Mouse (Mus musculus) limb, embryonic 12.5 days (tissue): ENCODE results near the gene Rgs12. TPM values are rescaled to one million over a fixed set of nuclear protein-coding genes. Genes with fewer than 3 reads are reported as not detected.

Experiments used
- ATAC-seq: fragments of 200-750 bp; cut with Nextera tagmentation; 2 replicates; pipeline ENCODE4 v1.8.0; 2017; ENCODE audit warnings: low read depth, moderate TSS enrichment; ENCODE audit not compliant: insufficient number of reproducible peaks, insufficient read depth, low FRiP score, low TSS enrichment
- H3K27ac ChIP-seq: fragments of 300-500 bp; sonication (generic); 2 replicates; pipeline ENCODE4 v1.5.1; 2016; ENCODE audit warnings: mild to moderate bottlenecking, moderate library complexity
- H3K27me3 ChIP-seq: fragments of 300-500 bp; sonication (generic); 2 replicates; pipeline ENCODE4 v1.6.1; 2016; ENCODE audit warnings: mild to moderate bottlenecking, moderate library complexity
- H3K36me3 ChIP-seq: fragments of 300-500 bp; sonication (generic); 2 replicates; pipeline ENCODE4 v1.6.1; 2016; ENCODE audit warnings: mild to moderate bottlenecking, moderate library complexity
- H3K4me1 ChIP-seq: fragments of 300-500 bp; sonication (generic); replicated peaks from 2 replicates; pipeline ENCODE4 v1.6.1; 2016
- H3K4me2 ChIP-seq: fragments of 300-500 bp; sonication (generic); 2 replicates; pipeline ENCODE4 v1.6.1; 2016; ENCODE audit warnings: mild to moderate bottlenecking, moderate library complexity
- H3K4me3 ChIP-seq: fragments of 300-500 bp; sonication (generic); replicated peaks from 2 replicates; pipeline ENCODE4 v1.5.1; 2016; ENCODE audit warnings: mild to moderate bottlenecking
- H3K9ac ChIP-seq: fragments of 300-500 bp; sonication (generic); replicated peaks from 2 replicates; pipeline ENCODE4 v1.6.1; 2016; ENCODE audit warnings: mild to moderate bottlenecking, moderate library complexity
- H3K9me3 ChIP-seq: fragments of 300-500 bp; sonication (generic); 2 replicates; pipeline ENCODE4 v1.6.1; 2016; ENCODE audit warnings: mild to moderate bottlenecking, moderate library complexity
- WGBS: fragments of 180-500 bp; shearing (Covaris S2); methylation state at CpG from one replicate; pipeline ENCODE4 v1.1.7; 2016; 5-methylcytosine and 5-hydroxymethylcytosine counted together
- polyA plus RNA-seq: library from polyadenylated mRNA; unstranded; fragments of >200 nt; fragmentation: Nextera tagmentation; extraction: Ambion mirVana; gene quantifications from 2 replicates; pipeline ENCODE4 v1.2.1, GENCODE M21; 2016

Rgs12 gene
- polyA plus RNA-seq, 1 experiment from 2014 or later, result 59.7 TPM

GRCm38 (mm10) chr5:35060098-35060497 lies 110.9 kb downstream of the Rgs12 start:
- peaks cover 63% of the 10 kb centered on the region for H3K27me3 ChIP-seq
- H3K9me3 ChIP-seq, result no peaks in the 10 kb centered on the region
- no peak for ATAC-seq
- H3K27ac ChIP-seq, result no peak overlapping the region
- H3K4me2 ChIP-seq, result no peak overlapping the region
- no peak overlapping the region for H3K4me3 ChIP-seq
- no peak overlapping the region for H3K9ac ChIP-seq
- peaks cover 7% of the 10 kb centered on the region for H3K4me1 ChIP-seq
- 62% methylated on average over 3 of the region's 3 CpGs for WGBS
- H3K36me3 ChIP-seq, result no peaks in the 10 kb centered on the region

GRCm38 (mm10) chr5:35069841-35070240 lies 120.6 kb downstream of the Rgs12 start:
- no peak overlapping the region for H3K27ac ChIP-seq
- H3K9me3 ChIP-seq, result no peaks in the 10 kb centered on the region
- H3K36me3 ChIP-seq, result no peaks in the 10 kb centered on the region
- 87% methylated on average over 2 of the region's 2 CpGs for WGBS
- no peak for ATAC-seq
- no peaks in the 10 kb centered on the region for H3K27me3 ChIP-seq
- H3K9ac ChIP-seq, result no peak overlapping the region
- H3K4me1 ChIP-seq, result no peaks in the 10 kb centered on the region
- no peak overlapping the region for H3K4me3 ChIP-seq
- no peak overlapping the region for H3K4me2 ChIP-seq

DNA sequence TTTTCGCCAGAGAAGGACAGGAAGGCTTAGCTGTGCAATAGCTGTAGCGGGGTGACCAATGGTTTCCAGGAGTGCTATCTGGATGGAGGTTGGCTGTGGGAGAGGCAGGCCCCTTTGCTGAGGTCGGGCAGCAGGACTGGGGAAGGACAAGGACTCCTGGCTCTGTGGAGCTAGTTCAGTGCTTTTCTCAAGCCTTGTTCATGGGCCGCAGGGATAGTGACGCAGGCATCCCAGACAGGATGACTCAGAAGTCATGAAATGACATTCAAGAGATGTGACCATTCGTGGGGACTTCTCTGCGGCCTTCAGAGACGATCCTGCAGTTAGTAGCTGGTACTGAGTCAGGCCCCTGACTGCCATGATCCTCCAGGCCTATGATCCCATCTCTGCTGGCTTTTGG lies 121.1 kb downstream of the Rgs12 start:
- Histone ChIP-seq H3K27ac (no peak overlapping the region), H3K4me2 (no peak overlapping the region), H3K27me3 (no peaks in the 10 kb centered on the region), H3K4me3 (no peak overlapping the region), H3K4me1 (no peaks in the 10 kb centered on the region), H3K9me3 (no peaks in the 10 kb centered on the region), H3K36me3 (no peaks in the 10 kb centered on the region), H3K9ac (no peak overlapping the region)
- no peak for ATAC-seq
- WGBS, result 85% methylated on average over 8 of the region's 8 CpGs

- ATAC-seq, result no peak
- H3K36me3 ChIP-seq, result no peaks in the 10 kb centered on the region
These were observed 121.7 kb downstream of the Rgs12 start for GRCm38 (mm10) chr5:35070953-35071352.

GRCm38 (mm10) chr5:35071855-35072254 lies 122.6 kb downstream of the Rgs12 start:
- Histone ChIP-seq H3K4me2 (no peak overlapping the region), H3K4me1 (no peaks in the 10 kb centered on the region), H3K27ac (no peak overlapping the region), H3K4me3 (no peak overlapping the region), H3K36me3 (no peaks in the 10 kb centered on the region), H3K9me3 (no peaks in the 10 kb centered on the region), H3K27me3 (no peaks in the 10 kb centered on the region), H3K9ac (no peak overlapping the region)
- no peak for ATAC-seq
- WGBS, result 91% methylated on average over 6 of the region's 6 CpGs

More at GRCm38 (mm10) chr5:35070953-35071352, 121.7 kb downstream of the Rgs12 start:
- Histone ChIP-seq H3K9me3 (no peaks in the 10 kb centered on the region), H3K27me3 (no peaks in the 10 kb centered on the region), H3K4me2 (no peak overlapping the region), H3K4me1 (no peaks in the 10 kb centered on the region), H3K4me3 (no peak overlapping the region), H3K27ac (no peak overlapping the region), H3K9ac (no peak overlapping the region)
- 63% methylated on average over 7 of the region's 7 CpGs for WGBS

- no peak overlapping the region for H3K9ac ChIP-seq
- H3K9me3 ChIP-seq, result no peaks in the 10 kb centered on the region
- H3K27ac ChIP-seq, result no peak overlapping the region
- H3K4me2 ChIP-seq, result no peak overlapping the region
- H3K36me3 ChIP-seq, result no peaks in the 10 kb centered on the region
- no peak overlapping the region for H3K4me3 ChIP-seq
- WGBS, result 67% methylated on average over 11 of the region's 11 CpGs
- ATAC-seq, result no peak
- no peaks in the 10 kb centered on the region for H3K4me1 ChIP-seq
- H3K27me3 ChIP-seq, result peaks cover 4% of the 10 kb centered on the region
These were observed 124.0 kb downstream of the Rgs12 start for GRCm38 (mm10) chr5:35073235-35073634.

DNA sequence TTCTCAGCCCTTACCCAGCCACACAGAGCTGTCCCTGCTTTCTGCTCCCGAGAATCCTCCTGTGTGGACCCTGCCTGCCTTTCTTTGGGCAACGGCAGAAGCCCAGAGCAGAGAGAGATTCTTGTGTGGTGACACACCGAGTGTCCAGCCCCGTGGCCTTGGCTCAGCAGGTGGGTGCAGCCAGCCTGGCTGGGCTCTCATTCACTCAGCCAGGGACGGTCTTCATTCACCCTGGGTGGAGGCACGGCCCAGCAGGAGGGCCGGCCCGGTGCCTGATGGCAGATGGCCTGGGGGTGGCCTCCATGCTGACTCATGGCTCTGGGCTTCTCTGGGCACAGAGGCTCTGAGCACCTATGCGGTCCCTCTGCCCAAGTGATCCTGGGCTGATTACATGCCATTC lies 124.7 kb downstream of the Rgs12 start:
- no peak overlapping the region for H3K27ac ChIP-seq
- WGBS, result 77% methylated on average over 9 of the region's 9 CpGs
- no peaks in the 10 kb centered on the region for H3K36me3 ChIP-seq
- no peaks in the 10 kb centered on the region for H3K9me3 ChIP-seq
- no peak overlapping the region for H3K4me3 ChIP-seq
- H3K9ac ChIP-seq, result no peak overlapping the region
- H3K27me3 ChIP-seq, result peaks cover 12% of the 10 kb centered on the region
- no peak for ATAC-seq
- H3K4me1 ChIP-seq, result no peaks in the 10 kb centered on the region
- H3K4me2 ChIP-seq, result no peak overlapping the region

DNA sequence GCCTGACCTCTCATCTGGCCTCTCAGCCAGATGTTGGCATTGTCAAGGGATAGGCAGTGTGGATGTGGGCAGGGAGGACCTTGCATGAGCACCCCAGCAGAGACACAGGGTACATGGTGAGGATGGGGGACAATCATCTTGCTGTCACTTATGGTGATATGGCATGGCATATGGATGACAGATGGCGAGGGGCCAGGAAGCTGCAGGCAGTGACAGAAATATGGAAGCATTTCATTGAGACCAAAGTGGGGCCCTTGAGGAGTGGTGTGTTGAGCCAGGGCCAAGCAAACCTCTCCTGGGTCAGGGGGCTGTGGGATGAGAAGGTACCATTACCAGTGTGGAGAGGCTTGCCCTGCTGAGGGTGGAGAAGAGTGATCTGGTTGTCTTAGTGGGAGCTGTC lies 127.1 kb downstream of the Rgs12 start:
- Histone ChIP-seq H3K27me3 (peaks cover 28% of the 10 kb centered on the region), H3K9me3 (no peaks in the 10 kb centered on the region), H3K9ac (no peak overlapping the region), H3K4me2 (no peak overlapping the region), H3K27ac (no peak overlapping the region), H3K4me1 (peaks cover 6% of the 10 kb centered on the region; the same call in 1 of the 2 replicates), H3K4me3 (no peak overlapping the region), H3K36me3 (no peaks in the 10 kb centered on the region)
- no peak for ATAC-seq
- WGBS, result 89% methylated on average over 1 of the region's 1 CpGs

DNA sequence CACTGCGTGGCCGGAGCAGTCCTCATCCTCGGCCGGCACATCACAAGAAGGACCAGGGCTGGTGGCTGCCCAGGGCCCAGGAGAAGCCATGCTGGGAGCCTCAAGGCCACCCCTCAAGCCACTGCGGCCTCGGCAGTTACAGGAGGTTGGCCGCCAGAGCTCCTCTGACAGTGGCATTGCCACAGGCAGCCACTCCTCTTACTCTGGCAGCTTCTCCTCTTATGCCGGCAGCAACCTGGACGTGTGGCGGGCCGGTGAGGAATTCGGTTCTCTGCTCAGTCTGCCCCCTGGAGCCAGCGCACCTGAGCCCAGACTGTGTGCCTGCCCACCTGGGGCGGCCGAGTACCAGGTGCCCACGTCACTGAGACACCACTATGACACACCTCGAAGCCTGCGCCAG lies 129.9 kb downstream of the Rgs12 start:
- Histone ChIP-seq H3K9ac (no peak overlapping the region), H3K27ac (no peak overlapping the region), H3K4me2 (no peak overlapping the region), H3K4me3 (no peak overlapping the region), H3K27me3 (peaks cover 28% of the 10 kb centered on the region), H3K9me3 (no peaks in the 10 kb centered on the region), H3K4me1 (peaks cover 6% of the 10 kb centered on the region; the same call in 1 of the 2 replicates), H3K36me3 (no peaks in the 10 kb centered on the region)
- WGBS, result 35% methylated on average over 18 of the region's 18 CpGs
- ATAC-seq, result no peak

- Histone ChIP-seq H3K4me3 (no peak overlapping the region), H3K27me3 (peaks cover 8% of the 10 kb centered on the region; the same call in 1 of the 2 replicates), H3K9ac (no peak overlapping the region), H3K4me2 (no peak overlapping the region), H3K27ac (no peak overlapping the region), H3K4me1 (no peaks in the 10 kb centered on the region), H3K9me3 (no peaks in the 10 kb centered on the region), H3K36me3 (no peaks in the 10 kb centered on the region)
- WGBS, result 66% methylated on average over 3 of the region's 3 CpGs
- no peak for ATAC-seq
These were observed 135.7 kb downstream of the Rgs12 start for GRCm38 (mm10) chr5:35084913-35085312.

DNA sequence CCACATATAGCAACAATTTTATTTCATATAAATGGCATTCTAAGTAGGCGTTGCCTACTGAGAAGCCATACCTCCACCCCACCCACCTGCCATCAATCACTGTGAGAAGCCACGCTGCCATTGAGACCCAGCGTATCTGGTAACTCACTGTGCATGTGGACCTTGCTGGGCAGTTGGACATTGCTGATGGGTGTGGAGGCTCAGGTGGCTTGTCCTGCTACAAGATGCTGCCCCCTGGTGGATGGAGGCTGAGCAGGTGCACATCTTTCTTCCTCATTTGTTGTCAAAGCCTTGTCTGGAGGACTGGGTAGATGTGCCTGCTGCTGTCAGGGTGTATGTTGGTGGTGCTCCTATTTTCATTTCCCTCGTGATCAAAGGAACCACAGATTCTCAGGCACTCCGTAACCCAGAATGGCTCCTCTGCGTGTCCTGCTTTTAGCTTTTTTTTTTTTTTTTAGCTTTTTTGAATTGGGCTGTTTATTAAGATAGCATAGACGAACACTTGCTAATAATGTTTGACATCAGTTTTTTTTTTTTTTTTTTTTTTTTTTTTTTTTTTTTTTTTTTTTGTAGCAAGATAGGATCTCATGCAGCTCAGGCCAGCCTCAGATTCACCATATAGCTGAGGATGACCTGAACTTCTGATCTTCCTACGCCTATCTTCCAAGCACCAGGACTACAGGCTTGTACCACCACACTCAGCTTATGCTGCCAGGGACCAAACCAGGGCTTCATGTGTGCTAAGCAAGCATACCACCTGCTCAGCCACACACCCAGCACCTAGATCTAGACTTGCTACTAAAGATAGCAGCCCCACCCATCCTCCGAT lies 139.8 kb downstream of the Rgs12 start:
- H3K36me3 ChIP-seq, result peaks cover 28% of the 10 kb centered on the region
- no peaks in the 10 kb centered on the region; the same call in 1 of the 2 replicates for H3K27me3 ChIP-seq
- no peak overlapping the region for H3K9ac ChIP-seq
- no peak overlapping the region for H3K27ac ChIP-seq
- no peaks in the 10 kb centered on the region for H3K4me1 ChIP-seq
- H3K4me3 ChIP-seq, result no peak overlapping the region
- no peak for ATAC-seq
- no peak overlapping the region for H3K4me2 ChIP-seq
- H3K9me3 ChIP-seq, result no peaks in the 10 kb centered on the region
- WGBS, result 65% methylated on average over 9 of the region's 9 CpGs
